Mouse (Mus musculus) liver, adult 2 months (tissue): ENCODE measurements around the gene Gpc3.

Experiments
- CTCF ChIP-seq: fragments of 200-500 bp; IDR thresholded peaks from 2 replicates; pipeline ENCODE4 v1.5.1; 2011; ENCODE audit warnings: low read depth, low read length, control low read depth
- POLR2A ChIP-seq: fragments of 200-500 bp; IDR thresholded peaks from 2 replicates; pipeline ENCODE4 v1.6.1; 2011; ENCODE audit warnings: low read length, control low read depth; ENCODE audit not compliant: insufficient read depth; ENCODE audit errors: extremely low read depth

DNA sequence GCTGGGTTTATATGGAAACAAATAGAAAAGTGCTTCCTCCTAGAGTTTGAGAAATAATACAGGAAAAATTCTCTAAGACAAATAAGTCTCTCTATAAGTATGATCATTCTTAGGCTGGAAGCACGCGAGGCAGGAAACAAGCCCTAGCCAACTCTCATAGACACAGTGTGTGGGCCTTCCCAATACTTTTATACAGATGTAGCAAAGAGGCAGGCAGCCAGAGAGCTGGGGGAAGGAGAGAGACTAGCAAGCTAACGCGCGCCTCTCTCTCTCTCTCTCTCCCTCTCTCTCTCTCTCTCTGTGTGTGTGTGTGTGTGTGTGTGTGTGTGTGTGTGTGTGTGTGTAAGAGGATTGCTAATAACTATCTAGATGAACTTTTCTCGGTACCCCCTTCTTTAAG lies 2.2 kb downstream of the Gpc3 start:
- no peak for TF ChIP-seq POLR2A
- TF ChIP-seq CTCF, result no peak
